Mouse (Mus musculus): ENCODE data around the gene Cdc42ep1.
A peak's percentile ranks its signal among the peaks of the same experiment; 100 is the strongest.
"Not testable (repeated sequence)": the region's sequence is repeated elsewhere in the genome, so short reads cannot be mapped to it uniquely, and the experiment has no call there.

Cdc42ep1 gene

GRCm38 (mm10) chr15:78829636-78830035 lies 12.8 kb upstream of the Cdc42ep1 start:
- no peak for DNase-seq (ENCODE audit: low spot score in 2 of 2)

GRCm38 (mm10) chr15:78830742-78831719 lies 11.4 kb upstream of the Cdc42ep1 start:
- DNase-seq (ENCODE audit: low spot score in 2 of 2), result no peak

- DNase-seq (ENCODE audit: low spot score in 2 of 2), result no peak
These were observed 10.4 kb upstream of the Cdc42ep1 start for GRCm38 (mm10) chr15:78831720-78832657.

- DNase-seq (ENCODE audit: low spot score in 2 of 2), result no peak
These were observed 9.7 kb upstream of the Cdc42ep1 start for GRCm38 (mm10) chr15:78832701-78833123.

DNA sequence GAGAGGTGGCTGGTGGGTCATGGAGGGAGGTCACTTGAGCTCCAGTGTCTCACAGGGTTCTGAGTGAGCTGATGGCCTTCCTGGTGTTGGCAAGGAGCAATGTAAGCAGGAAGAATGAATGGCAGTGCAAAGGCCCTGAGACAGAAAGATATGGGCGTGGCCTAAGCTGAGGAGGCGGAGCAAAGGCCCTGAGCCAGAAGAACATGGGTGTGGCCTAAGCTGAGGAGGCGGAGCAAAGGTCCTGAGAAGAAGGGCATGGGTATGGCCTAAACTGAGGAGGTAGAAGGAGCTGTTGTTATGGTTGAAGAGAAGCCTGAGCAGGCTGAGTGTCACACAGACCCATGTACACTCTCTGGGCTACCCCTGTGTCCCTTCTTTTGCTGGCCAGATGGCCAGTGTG lies 8.8 kb upstream of the Cdc42ep1 start:
- DNase-seq (ENCODE audit: low spot score in 2 of 2), result no peak

DNA sequence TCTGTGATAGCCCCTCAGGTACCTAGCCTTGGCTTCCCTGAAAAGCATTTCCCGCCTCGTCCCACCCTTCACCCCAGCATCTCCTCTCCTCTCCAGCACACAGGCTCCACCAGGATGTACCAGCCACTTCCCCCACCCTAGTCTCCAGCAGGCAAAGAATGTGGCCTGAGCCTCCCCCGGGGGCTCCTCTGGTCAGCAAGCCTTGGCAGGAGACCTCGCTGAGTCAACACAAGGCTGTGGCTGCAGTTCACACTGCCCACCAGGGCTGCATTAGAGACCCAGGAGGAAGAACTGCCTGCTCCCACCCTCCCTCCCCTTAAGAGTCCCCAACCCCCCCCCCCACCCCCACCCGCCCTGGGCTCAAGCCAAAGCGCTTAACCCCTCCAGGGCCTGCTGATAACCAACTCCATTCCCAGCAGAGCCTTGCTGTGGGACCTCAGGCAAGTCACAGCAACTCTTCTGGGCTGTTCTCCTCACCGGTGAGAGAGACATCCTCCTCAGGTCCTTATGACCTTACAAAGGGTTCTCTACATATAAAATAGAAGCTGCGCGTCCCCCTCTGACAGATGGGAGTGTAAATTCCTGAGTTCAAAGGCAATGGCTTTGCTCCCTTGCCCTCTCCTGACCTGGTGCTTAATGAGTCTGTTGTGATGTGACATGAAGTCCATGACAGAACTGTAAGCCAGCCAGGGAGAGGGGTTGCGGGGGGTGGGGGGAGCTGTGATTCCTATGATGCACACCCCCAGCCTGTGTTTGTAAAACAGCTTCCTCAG lies 8.0 kb upstream of the Cdc42ep1 start:
- no peak for DNase-seq (ENCODE audit: low spot score in 2 of 2)

GRCm38 (mm10) chr15:78835200-78836085 lies 7.0 kb upstream of the Cdc42ep1 start:
- no peak for DNase-seq (ENCODE audit: low spot score in 2 of 2)

DNA sequence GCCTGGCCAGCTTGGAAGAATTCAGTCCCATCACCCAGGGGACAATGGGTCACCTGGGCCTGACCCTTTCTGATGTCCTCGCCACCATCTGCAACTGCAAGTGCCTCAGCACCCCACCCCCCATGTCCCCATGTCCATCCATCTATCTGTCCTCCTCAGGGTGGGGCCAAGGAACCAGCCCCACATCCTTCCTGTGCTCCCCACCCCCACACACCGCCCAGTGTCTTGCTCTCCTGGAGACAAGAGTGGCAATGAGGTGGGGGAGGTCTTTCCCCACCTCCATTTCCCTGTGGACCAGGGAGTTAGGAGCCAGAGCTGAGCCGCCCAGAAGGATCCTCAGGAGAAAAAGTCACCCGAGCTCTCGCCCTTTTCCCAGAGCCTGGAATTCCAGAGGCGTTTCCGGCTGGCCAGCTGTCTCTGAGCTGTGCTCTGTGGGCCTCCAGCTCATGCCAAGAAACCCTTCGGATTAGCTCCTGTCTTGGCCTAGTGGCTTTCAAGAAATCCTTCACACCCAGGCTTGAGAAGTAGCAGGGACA lies 6.3 kb upstream of the Cdc42ep1 start:
- DNase-seq (ENCODE audit: low spot score in 2 of 2), result no peak

DNA sequence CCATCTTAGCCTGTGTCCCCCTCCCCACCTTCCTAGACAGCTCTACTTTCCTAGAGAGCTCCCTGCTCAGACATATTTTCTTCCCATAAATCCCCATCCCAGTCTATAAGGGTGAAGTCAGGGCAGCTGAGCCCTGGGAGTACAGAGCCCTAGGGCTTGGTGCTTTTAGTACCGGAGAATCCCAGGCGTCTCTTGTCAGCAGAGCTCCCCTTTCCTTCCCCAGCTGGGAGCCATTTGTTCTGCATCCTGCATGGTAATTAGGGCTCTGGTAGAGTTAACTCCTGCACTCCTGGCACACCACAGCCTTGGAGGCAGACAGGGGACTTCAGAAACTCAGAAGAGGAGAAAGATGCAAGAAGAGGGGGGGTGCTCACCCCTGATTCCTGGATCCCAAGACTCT lies 2.7 kb upstream of the Cdc42ep1 start:
- DNase-seq (ENCODE audit: low spot score in 2 of 2), result no peak

DNA sequence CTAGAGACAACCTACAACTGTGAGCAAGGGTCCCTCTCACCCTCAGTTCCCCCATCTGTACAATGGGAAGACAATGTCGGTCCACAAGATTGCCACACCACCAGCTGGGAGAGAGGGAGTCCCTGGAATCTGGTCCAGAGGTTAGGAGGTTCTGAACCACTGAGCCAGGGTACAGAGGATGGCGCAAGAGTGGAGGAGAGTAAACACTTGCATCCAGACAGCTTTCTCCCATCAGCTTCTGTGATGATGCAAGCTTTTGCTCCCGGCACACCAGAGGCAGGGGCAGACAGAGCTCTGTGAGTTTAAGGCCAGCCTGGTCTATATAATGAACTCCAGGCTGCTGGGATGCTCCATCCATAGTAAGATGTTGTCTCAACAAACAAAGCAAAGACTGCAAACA lies 2.2 kb upstream of the Cdc42ep1 start:
- DNase-seq (ENCODE audit: low spot score in 2 of 2), result no peak

GRCm38 (mm10) chr15:78840751-78841150 lies 1.7 kb upstream of the Cdc42ep1 start:
- DNase-seq (ENCODE audit: low spot score in 2 of 2), result no peak

GRCm38 (mm10) chr15:78841161-78841790 lies 1.1 kb upstream of the Cdc42ep1 start:
- DNase-seq (ENCODE audit: low spot score in 2 of 2), result no peak

DNA sequence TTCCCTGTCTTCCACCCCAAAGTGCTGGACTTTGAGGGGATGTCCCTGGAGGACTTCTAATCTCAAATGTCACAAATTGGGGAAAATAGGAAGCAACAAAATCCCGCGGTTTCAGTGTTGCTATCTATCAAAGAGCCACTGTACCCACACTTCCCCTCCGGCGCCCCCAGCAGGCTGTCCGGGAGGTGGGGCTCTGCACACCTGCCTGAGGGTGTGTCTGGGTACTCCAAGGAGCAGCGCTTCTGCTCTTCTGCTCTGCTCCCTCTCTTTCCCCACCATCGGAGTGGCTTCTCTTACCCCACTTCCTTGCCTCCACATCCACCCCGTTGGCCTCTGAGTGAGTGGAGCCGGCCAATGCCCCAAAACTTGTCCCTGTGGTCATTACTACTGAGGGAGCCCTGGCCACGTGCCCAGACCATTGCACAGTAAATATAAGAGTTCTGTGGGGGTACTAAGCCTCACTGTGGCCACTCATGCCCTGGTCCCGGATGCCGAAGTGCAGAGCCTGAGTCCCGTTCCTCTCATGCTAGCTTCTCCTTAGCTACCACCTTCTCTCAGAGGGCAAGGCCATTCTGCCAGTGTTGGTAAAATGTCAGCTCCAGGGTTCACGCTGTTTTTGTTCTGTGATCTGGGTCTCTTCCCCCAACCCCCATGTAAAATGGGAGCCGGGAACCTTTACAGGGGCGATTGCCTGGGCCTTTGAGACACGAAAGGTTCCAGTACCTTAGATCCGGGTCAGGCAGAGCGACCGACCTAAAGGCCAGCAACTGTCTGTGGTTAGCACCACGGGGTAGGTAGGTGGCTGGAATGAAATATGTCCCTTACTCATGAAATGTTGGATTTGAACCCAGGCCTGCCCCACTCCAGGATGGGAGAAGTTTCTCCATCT lies 1.4 kb downstream of the Cdc42ep1 start:
- DNase-seq (ENCODE audit: low spot score in 2 of 2), result no peak

DNA sequence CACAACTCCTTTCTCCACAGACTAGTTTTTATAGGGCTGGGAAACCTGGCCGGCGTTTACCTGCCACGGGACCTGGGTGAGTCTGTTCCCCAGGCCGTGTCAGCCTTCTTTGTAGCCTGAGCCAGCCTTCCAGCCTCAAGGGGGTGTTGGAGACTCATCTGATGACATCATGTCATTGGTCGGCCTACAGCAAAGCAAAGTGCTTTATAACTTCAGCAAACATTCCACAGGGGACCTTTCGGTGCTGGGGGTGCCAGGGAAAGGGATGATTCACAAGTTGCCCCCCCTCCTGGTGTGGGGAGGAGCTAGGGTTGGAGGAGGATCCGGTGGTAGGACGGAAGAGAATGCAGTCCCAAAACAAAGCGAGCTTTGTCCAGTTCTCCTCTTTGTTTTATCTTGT lies 2.4 kb downstream of the Cdc42ep1 start:
- no peak for DNase-seq (ENCODE audit: low spot score in 2 of 2)

DNA sequence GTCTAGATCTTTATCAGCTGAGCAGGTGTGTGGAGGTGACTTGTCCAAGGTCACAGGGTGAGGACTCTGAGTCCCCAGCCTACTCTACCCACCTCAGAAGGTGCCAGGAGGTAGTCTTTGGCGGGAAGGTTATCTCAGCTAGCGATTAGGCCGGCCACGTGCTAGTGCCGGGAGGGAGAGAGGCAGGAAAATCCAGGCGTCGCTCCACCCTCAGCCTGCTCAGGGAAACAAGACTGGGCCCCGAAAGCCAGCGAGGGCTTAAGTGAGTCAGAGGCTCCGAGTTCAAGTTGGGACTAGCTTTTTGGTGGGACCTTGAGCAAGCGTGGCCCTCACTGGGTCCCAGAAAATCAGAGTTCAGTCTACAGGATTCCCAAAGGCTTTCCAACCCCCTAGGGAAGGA lies 2.9 kb downstream of the Cdc42ep1 start:
- no peak for DNase-seq (ENCODE audit: low spot score in 2 of 2)

DNA sequence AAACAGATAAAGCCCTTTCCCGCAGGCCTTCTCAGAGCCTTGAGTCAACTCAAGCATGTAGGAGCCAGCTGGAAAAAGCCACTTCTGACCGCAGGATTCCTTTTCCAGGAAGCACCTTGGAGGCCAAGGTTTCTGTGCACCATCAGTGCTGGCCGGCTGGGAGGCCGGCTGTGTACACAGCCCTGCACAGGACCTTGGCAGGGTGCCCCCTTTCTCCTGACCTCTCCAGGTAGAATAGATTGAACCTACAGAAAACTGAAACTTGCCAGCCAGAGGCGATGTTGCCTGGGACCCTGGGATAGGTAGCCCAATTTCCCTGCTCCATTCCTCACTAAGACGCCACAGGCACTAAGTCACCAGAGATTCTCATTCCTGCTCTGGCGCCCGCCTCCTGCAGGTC lies 3.4 kb downstream of the Cdc42ep1 start:
- no peak for DNase-seq (ENCODE audit: low spot score in 2 of 2)

DNA sequence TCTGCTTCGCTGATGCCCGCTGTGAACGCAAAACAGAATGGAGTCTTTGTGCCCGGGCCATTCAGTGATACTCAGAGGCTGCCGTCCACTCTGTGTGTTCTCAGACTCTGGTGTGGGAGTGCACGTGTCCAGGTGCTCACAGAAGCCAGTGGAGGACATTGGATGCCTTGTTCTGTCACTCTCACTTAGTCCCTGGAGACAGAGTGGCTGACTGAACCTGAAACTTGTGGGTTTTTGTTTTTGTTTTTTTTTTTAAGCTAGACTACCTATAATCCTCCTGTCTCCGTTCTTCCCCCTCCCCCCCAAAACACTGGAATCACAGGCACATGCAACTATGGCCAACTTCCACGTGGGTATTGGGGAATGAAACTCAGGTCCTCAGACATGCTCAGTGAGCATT lies 3.9 kb downstream of the Cdc42ep1 start:
- no peak for DNase-seq (ENCODE audit: low spot score in 2 of 2)

DNA sequence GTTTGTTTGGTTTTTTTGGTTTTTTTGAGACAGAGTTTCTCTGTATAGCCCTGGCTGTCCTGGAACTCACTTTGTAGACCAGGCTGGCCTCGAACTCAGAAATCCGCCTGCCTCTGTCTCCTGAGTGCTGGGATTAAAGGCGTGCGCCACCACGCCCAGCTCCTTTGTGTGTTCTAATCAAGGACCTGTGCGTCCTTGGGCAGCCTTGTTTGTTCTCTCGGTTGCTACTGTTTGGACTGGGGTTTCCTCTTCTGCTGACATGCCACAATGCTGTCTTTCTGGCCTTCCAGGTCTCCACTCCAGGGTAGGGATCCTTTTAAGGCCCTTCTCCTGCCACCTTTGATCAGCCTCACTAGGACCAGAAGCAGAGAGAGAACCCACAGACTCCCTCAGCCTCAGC lies 4.4 kb downstream of the Cdc42ep1 start:
- not testable (repeated sequence) for DNase-seq (ENCODE audit: low spot score in 2 of 2)

GRCm38 (mm10) chr15:78848467-78848866 lies 6.0 kb downstream of the Cdc42ep1 start:
- DNase-seq (ENCODE audit: low spot score in 2 of 2), result peak; percentile 67 to 81

Data from spleen, postnatal 14 days (tissue).